Mouse (Mus musculus): ENCODE data around the gene Elovl6.
A peak's percentile ranks its signal among the peaks of the same experiment; 100 is the strongest.

Elovl6 gene

GRCm38 (mm10) chr3:129541456-129541855, 9.3 kb downstream of the Elovl6 start:
- DNase-seq (ENCODE audit: low read depth, low spot score), result peak; percentile 84

- DNase-seq (ENCODE audit: low read depth, low spot score), result peak; percentile 51
Measured at GRCm38 (mm10) chr3:129543376-129543775, 11.2 kb downstream of the Elovl6 start.

- peak; percentile 54 for DNase-seq (ENCODE audit: low read depth, low spot score)
Measured at GRCm38 (mm10) chr3:129544217-129544616, 12.1 kb downstream of the Elovl6 start.

GRCm38 (mm10) chr3:129545228-129545627, 13.1 kb downstream of the Elovl6 start:
- peak; percentile 50 for DNase-seq (ENCODE audit: low read depth, low spot score)

- no peak for DNase-seq (ENCODE audit: low read depth, low spot score)
Measured at GRCm38 (mm10) chr3:129545801-129546200, 13.6 kb downstream of the Elovl6 start.

GRCm38 (mm10) chr3:129547837-129548435, 15.8 kb downstream of the Elovl6 start:
- no peak for DNase-seq (ENCODE audit: low read depth, low spot score)

- DNase-seq (ENCODE audit: low read depth, low spot score), result no peak
Measured at GRCm38 (mm10) chr3:129548760-129549159, 16.6 kb downstream of the Elovl6 start.

GRCm38 (mm10) chr3:129549546-129549945, 17.4 kb downstream of the Elovl6 start:
- peak; percentile 93 for DNase-seq (ENCODE audit: low read depth, low spot score)

GRCm38 (mm10) chr3:129551581-129552290, 19.6 kb downstream of the Elovl6 start:
- peak; percentile 97 for DNase-seq (ENCODE audit: low read depth, low spot score)

- DNase-seq (ENCODE audit: low read depth, low spot score), result no peak
Measured at GRCm38 (mm10) chr3:129552370-129552769, 20.2 kb downstream of the Elovl6 start.

GRCm38 (mm10) chr3:129553173-129553572, 21.0 kb downstream of the Elovl6 start:
- no peak for DNase-seq (ENCODE audit: low read depth, low spot score)

- no peak for DNase-seq (ENCODE audit: low read depth, low spot score)
Measured at GRCm38 (mm10) chr3:129553661-129554060, 21.5 kb downstream of the Elovl6 start.

GRCm38 (mm10) chr3:129554436-129554835, 22.3 kb downstream of the Elovl6 start:
- no peak for DNase-seq (ENCODE audit: low read depth, low spot score)

GRCm38 (mm10) chr3:129557048-129557447, 24.9 kb downstream of the Elovl6 start:
- DNase-seq (ENCODE audit: low read depth, low spot score), result no peak

GRCm38 (mm10) chr3:129557566-129557965, 25.4 kb downstream of the Elovl6 start:
- DNase-seq (ENCODE audit: low read depth, low spot score), result peak; percentile 80

GRCm38 (mm10) chr3:129558016-129558955, 26.1 kb downstream of the Elovl6 start:
- DNase-seq (ENCODE audit: low read depth, low spot score), result peak; percentile 75

GRCm38 (mm10) chr3:129560068-129560467, 27.9 kb downstream of the Elovl6 start:
- DNase-seq (ENCODE audit: low read depth, low spot score), result no peak

GRCm38 (mm10) chr3:129561011-129561410, 28.9 kb downstream of the Elovl6 start:
- no peak for DNase-seq (ENCODE audit: low read depth, low spot score)

- DNase-seq (ENCODE audit: low read depth, low spot score), result no peak
Measured at GRCm38 (mm10) chr3:129561853-129562252, 29.7 kb downstream of the Elovl6 start.

- no peak for DNase-seq (ENCODE audit: low read depth, low spot score)
Measured at GRCm38 (mm10) chr3:129562411-129562810, 30.3 kb downstream of the Elovl6 start.

GRCm38 (mm10) chr3:129563807-129564206, 31.7 kb downstream of the Elovl6 start:
- peak; percentile 63 for DNase-seq (ENCODE audit: low read depth, low spot score)

GRCm38 (mm10) chr3:129564852-129565251, 32.7 kb downstream of the Elovl6 start:
- no peak for DNase-seq (ENCODE audit: low read depth, low spot score)

All from R1 (cell line).